Mouse (Mus musculus) heart, postnatal 10 days (tissue): ENCODE measurements around the gene Oas1h. TPM values are rescaled to one million over a fixed set of nuclear protein-coding genes. Genes with fewer than 3 reads are reported as not detected.
"Not testable (repeated sequence)": the region's sequence is repeated elsewhere in the genome, so short reads cannot be mapped to it uniquely, and the experiment has no call there.

Source experiments
- DNase-seq, 2 experiments: peaks; one replicate each; pipeline ENCODE4 v3.0.0; 2021
- intact Hi-C: fragments of 180-260 bp; cut with DNase I; formaldehyde crosslinking; loops from one replicate; pipeline ENCODE4 v1.15.1; 2025
- total RNA-seq, 2 experiments: library from RNA; stranded (reverse); gene quantifications; 2 replicates each; pipeline ENCODE4 v1.2.3; 2021

Oas1h gene
- not detected for total RNA-seq

DNA sequence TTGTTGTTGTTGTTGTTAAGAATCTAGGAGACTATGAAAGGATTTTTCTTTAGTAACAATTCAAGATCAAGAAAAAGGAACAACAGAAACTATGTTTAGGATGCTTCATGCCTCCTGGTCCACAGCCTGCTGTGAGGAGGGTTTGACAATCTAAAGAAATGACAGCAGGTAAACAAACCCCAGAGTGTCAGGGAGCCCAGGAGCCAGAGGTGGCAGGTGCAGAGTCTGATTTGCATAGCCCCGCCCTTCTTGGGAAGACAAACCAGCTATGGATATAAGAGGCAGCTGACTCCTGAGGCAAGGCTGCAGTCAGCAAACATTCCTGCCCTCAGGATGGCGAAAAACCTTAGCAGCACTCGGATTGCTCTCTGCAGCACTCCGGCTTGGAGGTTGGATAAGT, at the start of gene Oas1h:
Gene Oas1h (plus strand): TSS at position 301 of the 400 bp plus-strand sequence.
- no peak for DNase-seq
- intact Hi-C loops = no loop called here

GRCm38 (mm10) chr5:120811951-120812819, 49.0 kb upstream of the Oas1h start, which contains the start of gene Oas1c:
Gene Oas1c, minus strand, starts transcription at chr5:120812514.
- DNase-seq = peak; percentile 87
- intact Hi-C loops = no loop called here

GRCm38 (mm10) chr5:120813023-120813422, 48.2 kb upstream of the Oas1h start:
- no peak for DNase-seq
- intact Hi-C loops = no loop called here

- intact Hi-C loops = loop anchor here (2.0 kb wide), 1 partner anchor 117 kb away; no protein-coding TSS in a partner anchor
- DNase-seq = peak; percentile 6 to 23
Measured at GRCm38 (mm10) chr5:120815949-120816348, 45.3 kb upstream of the Oas1h start.

DNA sequence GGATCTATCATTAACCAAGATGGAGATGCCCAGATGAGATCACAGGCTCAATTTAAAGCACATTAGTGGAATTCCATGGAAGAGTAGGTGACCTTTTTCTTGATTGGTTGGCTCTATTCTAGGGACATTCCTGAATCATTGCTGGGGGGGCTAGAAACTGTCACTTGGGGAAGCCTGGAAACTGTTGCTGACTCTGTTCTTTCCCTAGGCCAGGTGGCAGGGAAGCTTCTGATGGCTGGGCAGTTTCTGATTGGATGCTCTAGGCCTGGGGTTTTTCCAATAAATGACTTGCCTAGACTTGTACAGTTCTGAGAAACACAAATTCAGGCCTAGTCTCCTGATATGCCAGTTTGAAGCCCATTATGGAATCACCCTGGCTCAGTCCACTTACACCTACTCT, 42.2 kb upstream of the Oas1h start:
- DNase-seq = no peak

DNA sequence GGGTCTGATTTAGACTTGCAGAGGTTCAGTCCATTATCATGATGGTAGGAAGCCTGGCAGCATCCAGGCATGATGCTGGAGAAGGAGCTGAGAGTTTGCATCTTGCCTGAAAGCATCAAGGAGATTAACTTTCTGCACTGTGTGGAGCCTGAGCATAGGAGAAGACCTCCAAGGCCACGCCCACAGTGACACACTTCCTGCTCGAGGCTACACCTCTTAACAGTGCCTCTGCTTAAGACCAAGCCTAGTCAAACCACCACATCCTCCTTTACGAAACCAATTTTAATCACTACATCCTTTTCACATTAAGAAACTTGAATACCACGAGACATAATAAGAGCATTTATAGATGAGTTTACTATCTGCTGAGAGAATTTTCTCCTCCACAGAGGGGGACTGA, 30.2 kb upstream of the Oas1h start:
- intact Hi-C loops = no loop called here
- DNase-seq = no peak

More for the DNA sequence above, 42.2 kb upstream of the Oas1h start:
- intact Hi-C loops = no loop called here

- DNase-seq = no peak
- intact Hi-C loops = no loop called here
Measured at GRCm38 (mm10) chr5:120833335-120834280, 27.6 kb upstream of the Oas1h start.

DNA sequence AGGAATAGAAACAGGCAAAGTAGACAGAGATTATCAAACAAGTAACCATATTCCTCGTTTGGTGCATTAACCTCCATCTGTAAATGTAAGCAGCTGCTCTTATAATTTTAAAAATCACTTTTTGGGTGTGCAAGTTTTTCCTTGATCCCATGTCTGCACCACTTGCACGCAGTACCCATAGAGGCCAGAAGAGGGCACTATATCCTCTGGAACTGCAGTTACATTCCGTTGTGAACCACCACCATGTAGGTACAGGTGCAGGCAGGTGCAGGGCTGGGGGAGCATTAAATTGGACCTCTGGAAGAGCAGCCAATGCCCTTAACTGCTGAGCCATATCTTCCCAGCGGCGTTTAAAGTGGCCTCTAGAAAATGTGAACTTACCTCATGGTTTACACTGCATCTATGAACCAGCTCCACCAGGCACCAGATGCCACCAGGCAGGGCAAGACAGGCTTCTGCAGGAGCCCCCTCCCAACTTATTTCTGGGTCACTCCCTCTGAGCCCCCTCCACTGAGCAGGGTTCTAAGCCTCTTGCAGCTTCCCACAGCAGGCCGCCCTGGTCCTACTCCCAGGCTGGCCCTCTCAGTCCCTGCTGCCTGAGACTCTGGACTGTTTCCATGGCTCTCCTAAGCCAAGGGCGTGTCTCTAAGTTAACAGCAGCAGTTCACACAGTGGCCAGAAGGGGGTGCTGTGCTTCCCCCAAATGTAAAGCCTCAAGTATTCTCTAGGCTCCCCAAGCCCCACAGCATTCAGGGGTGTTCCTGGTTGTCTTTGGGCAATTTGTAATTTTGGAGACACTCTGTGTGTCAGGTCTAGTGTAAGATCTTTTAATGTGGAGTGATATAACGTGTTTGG, 24.3 kb upstream of the Oas1h start:
- intact Hi-C loops = no loop called here
- peak; percentile 23 to 54 for DNase-seq

DNA sequence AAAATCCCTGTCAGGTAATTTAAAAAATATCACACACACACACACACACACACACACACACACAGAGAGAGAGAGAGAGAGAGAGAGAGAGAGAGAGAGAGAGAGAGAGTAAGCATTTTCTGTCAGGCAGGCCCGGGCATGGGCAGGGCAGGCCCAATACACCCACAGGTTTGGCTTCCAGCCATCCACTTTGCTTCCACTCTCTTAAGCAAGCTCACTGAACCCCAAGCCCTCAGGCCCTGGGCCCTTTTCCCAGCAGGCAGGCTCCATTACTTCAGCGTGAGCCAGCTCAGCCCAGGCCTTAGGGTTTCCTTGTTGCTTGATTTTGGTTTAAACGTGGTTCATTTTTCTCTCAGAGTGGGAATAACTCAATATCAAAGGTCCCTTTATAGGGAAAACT, 16.5 kb upstream of the Oas1h start:
- intact Hi-C loops = loop anchor here (5.0 kb wide), 1 partner anchor 37 kb away; no protein-coding TSS in a partner anchor
- peak; percentile 52 to 55 for DNase-seq

DNA sequence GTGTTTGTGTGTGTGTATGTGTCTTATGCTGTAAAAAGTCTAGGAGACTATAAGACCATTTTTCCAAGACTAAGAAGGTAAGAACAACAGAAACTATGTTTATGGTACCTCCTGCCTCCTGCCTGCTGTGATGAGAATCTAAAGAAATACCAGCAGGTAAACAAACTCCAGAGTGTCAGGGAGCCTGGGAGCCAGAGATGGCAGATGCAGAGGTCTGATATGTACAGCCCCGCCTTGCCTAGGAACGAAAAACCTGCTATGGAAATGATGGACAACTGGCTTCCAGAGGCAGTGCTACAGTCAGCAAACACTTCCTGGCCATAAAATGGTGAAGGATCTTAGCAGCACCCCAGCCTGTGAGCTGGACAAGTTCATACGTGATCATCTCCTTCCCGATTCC, 14.2 kb upstream of the Oas1h start, which contains the start of gene Oas1f:
Gene Oas1f (plus strand): TSS at position 301 of the 400 bp plus-strand sequence.
- no peak for DNase-seq
- intact Hi-C loops = loop anchor here (5.0 kb wide), 1 partner anchor 40 kb away; no protein-coding TSS in a partner anchor

- intact Hi-C loops = loop anchor here (5.0 kb wide), 1 partner anchor 42 kb away; no protein-coding TSS in a partner anchor
- peak; percentile 33 to 47 for DNase-seq
Measured at GRCm38 (mm10) chr5:120849601-120850136, 11.6 kb upstream of the Oas1h start.

- no peak for DNase-seq
- intact Hi-C loops = no loop called here
Measured at GRCm38 (mm10) chr5:120859241-120859640, 2.0 kb upstream of the Oas1h start.

DNA sequence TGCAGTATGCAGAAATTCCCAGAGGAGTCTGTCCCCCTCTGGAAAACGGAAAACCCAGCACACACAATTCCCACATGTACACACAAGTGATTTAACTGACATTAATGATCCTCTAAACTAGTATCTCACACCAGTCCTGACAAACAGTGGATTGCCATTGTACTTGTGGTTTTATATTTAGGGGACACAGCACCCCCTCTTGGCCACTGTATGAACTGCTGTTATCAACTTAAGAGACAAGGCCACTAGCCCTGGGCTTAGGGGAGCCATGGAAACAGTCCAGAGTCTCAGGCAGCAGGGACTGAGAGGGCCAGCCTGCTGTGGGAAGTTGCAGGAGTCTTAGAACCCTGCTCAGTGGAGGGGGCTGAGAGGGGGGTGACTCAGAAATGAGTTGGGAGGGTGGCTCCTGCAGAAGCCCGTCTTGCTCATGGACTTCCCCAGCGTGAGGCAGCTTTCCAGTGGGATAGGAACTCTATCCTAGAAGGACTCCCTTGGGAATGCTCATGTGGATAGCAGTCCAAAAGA, 4.2 kb downstream of the Oas1h start:
- intact Hi-C loops = no loop called here
- peak in 1 of 2 experiments; percentile 13 for DNase-seq

- intact Hi-C loops = no loop called here
- no peak for DNase-seq
Measured at GRCm38 (mm10) chr5:120869436-120870015, 8.3 kb downstream of the Oas1h start.

DNA sequence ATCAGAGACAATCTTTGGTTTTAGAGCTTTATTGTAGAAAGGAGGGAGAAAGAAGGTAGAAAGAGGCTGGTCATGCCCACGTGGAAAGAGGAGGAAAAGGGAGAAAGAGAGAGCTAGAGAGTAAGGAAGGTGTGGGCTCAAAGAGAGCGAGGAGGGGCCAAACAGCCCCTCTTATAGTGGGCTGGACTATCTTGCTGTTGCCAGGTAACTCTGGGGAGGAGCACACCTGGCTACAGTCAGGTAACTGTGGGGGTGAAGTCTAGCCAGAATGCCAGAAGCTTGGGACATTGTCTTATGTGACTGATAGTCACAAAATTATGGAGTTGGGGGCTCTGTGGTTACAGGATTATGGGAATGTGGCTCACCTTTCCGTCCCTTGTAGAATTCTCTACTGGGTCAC, 8.9 kb downstream of the Oas1h start:
- intact Hi-C loops = no loop called here
- DNase-seq = no peak

GRCm38 (mm10) chr5:120870782-120871181, 9.6 kb downstream of the Oas1h start:
- intact Hi-C loops = no loop called here
- DNase-seq = no peak

DNA sequence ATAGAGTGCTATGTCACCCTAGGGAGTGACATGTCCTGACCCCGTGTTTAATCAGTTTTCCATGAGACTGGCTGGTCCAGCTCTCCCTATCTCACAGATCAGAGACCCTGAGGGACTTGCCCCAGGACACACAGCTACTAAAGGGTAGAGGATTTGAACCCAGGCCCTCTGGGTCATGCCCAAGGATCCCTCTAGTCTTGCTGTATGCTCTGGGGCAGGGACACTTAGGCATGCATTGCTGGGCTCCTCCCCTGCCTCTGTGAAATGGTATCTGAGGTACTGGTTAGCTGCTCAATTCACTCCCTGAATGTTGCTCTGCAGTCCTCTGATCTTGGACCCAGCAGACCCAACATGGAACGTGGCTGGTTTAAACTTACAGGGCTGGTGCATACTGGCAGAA, 10.2 kb downstream of the Oas1h start:
- intact Hi-C loops = no loop called here
- no peak for DNase-seq

DNA sequence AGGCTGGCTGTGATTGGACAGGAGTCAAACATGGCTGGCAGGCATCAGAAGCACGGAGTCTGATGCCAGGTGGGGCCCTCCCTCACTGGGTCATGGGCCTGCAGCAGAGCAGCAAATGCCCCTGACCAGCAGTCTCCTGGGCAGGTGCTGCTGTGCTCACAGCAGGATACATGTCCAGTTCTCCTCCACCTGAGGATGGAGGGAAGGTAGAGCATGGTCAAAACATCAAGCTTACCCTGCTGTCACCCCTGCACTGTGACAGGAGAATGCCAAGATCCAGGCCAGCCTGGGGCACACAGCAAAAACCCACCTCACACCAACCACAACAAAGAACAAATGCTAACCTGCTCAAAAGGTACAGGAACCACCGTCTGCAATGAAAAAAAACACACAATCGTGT, 15.6 kb downstream of the Oas1h start:
- intact Hi-C loops = not testable (repeated sequence)

GRCm38 (mm10) chr5:120877407-120877806, 16.2 kb downstream of the Oas1h start:
- intact Hi-C loops, DNase-seq: not testable (repeated sequence)

More for the DNA sequence above, 15.6 kb downstream of the Oas1h start:
- DNase-seq = not testable (repeated sequence)
